Mouse (Mus musculus): ENCODE results near the gene Map3k3. TPM values are rescaled to one million over a fixed set of nuclear protein-coding genes. Genes with fewer than 3 reads are reported as not detected.
"Not testable (repeated sequence)": the region's sequence is repeated elsewhere in the genome, so short reads cannot be mapped to it uniquely, and the experiment has no call there.

The Map3k3 gene
- polyA plus RNA-seq, 2 experiments = 3.8 to 5.5 TPM

DNA sequence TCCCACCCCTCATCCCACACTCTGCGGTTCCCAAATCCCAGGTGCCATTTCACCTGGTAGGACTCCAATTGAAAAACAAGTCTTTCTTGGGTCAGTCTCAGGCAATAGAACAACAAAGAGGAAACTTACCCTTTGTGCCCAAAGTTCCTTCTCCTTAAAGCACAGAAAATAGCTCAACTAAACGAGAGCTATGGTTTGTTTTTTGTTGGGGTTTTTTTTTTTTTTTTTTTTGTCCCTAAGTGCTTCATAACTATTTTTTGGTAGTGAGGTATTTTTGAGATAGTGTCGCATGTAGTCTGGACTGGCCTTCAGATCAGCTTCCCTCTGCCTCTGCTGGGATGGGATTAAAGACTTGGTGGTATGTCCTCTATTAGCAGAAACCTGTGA is 109.7 kb downstream of the Map3k3 start:
- Histone ChIP-seq H3K9me3 (ENCODE audit: control insufficient read depth, low read length) (no peaks in the 10 kb centered on the region), H3K4me2 (ENCODE audit: low read depth) (peak overlapping the region; percentile 92), H3K27ac (peak overlapping the region; percentile 78), H3K4me1 (replicated peaks; ENCODE audit: control insufficient read depth in 2 of 2, insufficient read depth in 2 of 2, low read length in 1 of 2) (peaks cover 16 to 20% of the 10 kb centered on the region in 2 experiments), H3K27me3 (ENCODE audit: control insufficient read depth, insufficient read depth, low read length) (no peaks in the 10 kb centered on the region), H3K9ac (replicated peaks) (peak overlapping the region; percentile 76), H3K4me3 (ENCODE audit: insufficient read depth in 1 of 2, low read depth in 2 of 2, low read length in 2 of 2) (peak overlapping the region; percentile 63 to 72), H3K36me3 (replicated peaks; ENCODE audit: control insufficient read depth, insufficient read depth, low read depth) (peaks cover 15% of the 10 kb centered on the region)
- TF ChIP-seq EP300 (IDR thresholded peaks at IDR 0.05; ENCODE audit: low read depth) (no peak), CTCF (IDR thresholded peaks at IDR 0.05; ENCODE audit: low read depth) (no peak)
- no peak for ATAC-seq (ENCODE audit: insufficient read depth)
- no peak for DNase-seq (ENCODE audit: low read depth in 3 of 3, low spot score in 3 of 3)
- 32% methylated on average over 3 of the region's 3 CpGs for whole genome bisulfite sequencing (ENCODE audit: insufficient replicate concordance)

DNA sequence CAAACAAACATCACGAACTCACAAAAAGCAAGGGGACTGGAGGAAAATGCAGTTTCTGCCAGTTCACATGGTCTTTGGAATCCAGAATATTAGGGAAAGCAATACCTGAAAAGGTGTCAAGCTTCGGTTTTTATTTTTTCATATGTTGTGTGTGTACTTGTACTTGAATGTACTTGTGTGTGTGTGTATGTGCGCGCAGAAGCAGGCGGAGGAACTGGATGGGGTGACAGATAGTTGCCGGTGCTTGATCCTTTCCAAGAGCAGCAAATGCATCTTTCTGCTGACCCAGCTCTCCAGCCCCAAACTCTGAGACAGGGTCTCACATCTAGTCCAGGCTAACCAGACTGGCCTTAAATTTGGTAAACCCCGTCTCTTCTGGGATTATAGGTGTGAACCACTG is 110.5 kb downstream of the Map3k3 start:
- DNase-seq (ENCODE audit: low read depth in 3 of 3, low spot score in 3 of 3) (no peak), ATAC-seq (ENCODE audit: insufficient read depth) (no peak)
- Histone ChIP-seq H3K27ac (no peak overlapping the region), H3K36me3 (replicated peaks; ENCODE audit: control insufficient read depth, insufficient read depth, low read depth) (peaks cover 15% of the 10 kb centered on the region), H3K9ac (replicated peaks) (no peak overlapping the region), H3K9me3 (ENCODE audit: control insufficient read depth, low read length) (no peaks in the 10 kb centered on the region), H3K4me3 (ENCODE audit: insufficient read depth in 1 of 2, low read depth in 2 of 2, low read length in 2 of 2) (no peak overlapping the region), H3K4me2 (ENCODE audit: low read depth) (no peak overlapping the region), H3K27me3 (ENCODE audit: control insufficient read depth, insufficient read depth, low read length) (no peaks in the 10 kb centered on the region), H3K4me1 (replicated peaks; ENCODE audit: control insufficient read depth in 2 of 2, insufficient read depth in 2 of 2, low read length in 1 of 2) (peaks cover 16 to 20% of the 10 kb centered on the region in 2 experiments)
- TF ChIP-seq EP300 (IDR thresholded peaks at IDR 0.05; ENCODE audit: low read depth) (no peak), CTCF (IDR thresholded peaks at IDR 0.05; ENCODE audit: low read depth) (no peak)
- 87% methylated on average over 7 of the region's 7 CpGs for WGBS (ENCODE audit: insufficient replicate concordance)

DNA sequence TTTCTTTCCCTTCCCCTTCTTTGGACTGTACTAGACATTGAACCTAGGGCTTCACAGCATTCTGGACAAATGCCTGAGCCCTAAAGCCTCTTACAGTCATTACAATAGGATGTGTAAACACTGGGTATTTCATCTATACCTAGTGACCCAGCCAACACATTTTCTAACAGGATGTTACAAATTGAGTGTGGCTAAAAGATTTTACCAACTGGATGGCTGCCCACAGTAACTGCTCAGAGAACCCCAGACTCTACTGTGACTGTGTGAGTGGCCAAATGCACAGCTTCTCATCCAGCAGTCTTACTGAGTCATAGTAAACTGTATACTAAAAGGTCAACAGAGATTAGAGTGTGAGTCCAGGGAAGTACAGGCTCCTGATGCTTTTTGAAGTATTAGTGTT is 110.9 kb downstream of the Map3k3 start:
- TF ChIP-seq CTCF (IDR thresholded peaks at IDR 0.05; ENCODE audit: low read depth) = no peak
- TF ChIP-seq EP300 (IDR thresholded peaks at IDR 0.05; ENCODE audit: low read depth) = no peak
- no peak overlapping the region for H3K4me3 ChIP-seq (ENCODE audit: insufficient read depth in 1 of 2, low read depth in 2 of 2, low read length in 2 of 2)
- peaks cover 16 to 20% of the 10 kb centered on the region in 2 experiments for H3K4me1 ChIP-seq (replicated peaks; ENCODE audit: control insufficient read depth in 2 of 2, insufficient read depth in 2 of 2, low read length in 1 of 2)
- no peak overlapping the region for H3K27ac ChIP-seq
- H3K9me3 ChIP-seq (ENCODE audit: control insufficient read depth, low read length) = no peaks in the 10 kb centered on the region
- no peak for ATAC-seq (ENCODE audit: insufficient read depth)
- DNase-seq (ENCODE audit: low read depth in 3 of 3, low spot score in 3 of 3) = no peak
- H3K9ac ChIP-seq (replicated peaks) = no peak overlapping the region
- peaks cover 15% of the 10 kb centered on the region for H3K36me3 ChIP-seq (replicated peaks; ENCODE audit: control insufficient read depth, insufficient read depth, low read depth)
- no peak overlapping the region for H3K4me2 ChIP-seq (ENCODE audit: low read depth)
- no peaks in the 10 kb centered on the region for H3K27me3 ChIP-seq (ENCODE audit: control insufficient read depth, insufficient read depth, low read length)

DNA sequence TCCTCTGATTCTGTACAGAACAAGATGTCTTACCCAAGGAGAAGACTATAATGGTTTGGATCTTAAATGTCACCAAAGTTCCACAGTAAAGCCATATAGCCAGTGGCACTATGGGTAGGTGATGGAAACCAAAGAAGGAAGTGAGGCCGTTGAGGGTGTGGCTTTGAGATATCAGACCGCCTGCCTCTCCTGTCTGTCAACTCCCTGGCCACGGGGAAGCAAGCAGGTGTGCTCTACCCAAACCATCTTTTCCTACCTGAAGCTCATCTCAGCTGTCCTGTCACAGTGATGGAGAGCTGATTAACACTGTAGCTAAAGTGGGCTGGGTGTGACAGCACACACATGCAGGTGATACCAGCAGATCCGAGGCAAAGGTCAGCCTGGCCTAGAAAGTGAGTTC is 113.9 kb downstream of the Map3k3 start:
- H3K4me2 ChIP-seq (ENCODE audit: low read depth) = no peak overlapping the region
- H3K27me3 ChIP-seq (ENCODE audit: control insufficient read depth, insufficient read depth, low read length) = no peaks in the 10 kb centered on the region
- TF ChIP-seq CTCF (IDR thresholded peaks at IDR 0.05; ENCODE audit: low read depth) = no peak
- TF ChIP-seq EP300 (IDR thresholded peaks at IDR 0.05; ENCODE audit: low read depth) = no peak
- ATAC-seq (ENCODE audit: insufficient read depth) = no peak
- H3K4me1 ChIP-seq (replicated peaks; ENCODE audit: control insufficient read depth in 2 of 2, insufficient read depth in 2 of 2, low read length in 1 of 2) = peaks cover 8 to 26% of the 10 kb centered on the region in 2 experiments
- no peak overlapping the region for H3K4me3 ChIP-seq (ENCODE audit: insufficient read depth in 1 of 2, low read depth in 2 of 2, low read length in 2 of 2)
- 33% methylated on average over 4 of the region's 4 CpGs for WGBS (ENCODE audit: insufficient replicate concordance)
- H3K9ac ChIP-seq (replicated peaks) = no peak overlapping the region
- H3K36me3 ChIP-seq (replicated peaks; ENCODE audit: control insufficient read depth, insufficient read depth, low read depth) = peaks cover 35% of the 10 kb centered on the region
- no peak overlapping the region for H3K27ac ChIP-seq
- DNase-seq (ENCODE audit: low read depth in 3 of 3, low spot score in 3 of 3) = no peak
- no peaks in the 10 kb centered on the region for H3K9me3 ChIP-seq (ENCODE audit: control insufficient read depth, low read length)

DNA sequence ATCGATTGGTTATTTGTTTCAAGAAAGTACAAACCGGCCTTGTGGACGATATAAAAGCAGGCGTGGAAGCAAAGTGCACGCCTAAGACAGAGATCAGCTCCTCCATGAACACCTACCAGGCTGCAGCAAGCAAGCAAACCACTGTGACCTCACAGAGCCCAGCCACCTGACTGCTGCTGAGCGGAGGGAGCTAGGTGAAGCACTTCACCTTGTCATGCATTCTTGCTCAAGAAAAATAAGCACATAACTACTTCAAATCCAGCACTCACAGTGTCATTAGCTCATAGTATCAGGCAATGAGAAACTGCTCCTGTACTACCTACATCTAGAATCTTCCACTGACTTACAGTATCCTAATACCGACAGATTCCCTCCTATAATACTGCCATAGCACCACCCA is 115.6 kb downstream of the Map3k3 start:
- not testable (repeated sequence) for ATAC-seq (ENCODE audit: insufficient read depth); H3K4me3 ChIP-seq (ENCODE audit: insufficient read depth in 1 of 2, low read depth in 2 of 2, low read length in 2 of 2); H3K4me2 ChIP-seq (ENCODE audit: low read depth); H3K9me3 ChIP-seq (ENCODE audit: control insufficient read depth, low read length); H3K9ac ChIP-seq (replicated peaks); H3K27me3 ChIP-seq (ENCODE audit: control insufficient read depth, insufficient read depth, low read length); H3K27ac ChIP-seq; DNase-seq (ENCODE audit: low read depth in 3 of 3, low spot score in 3 of 3)
- peaks cover 5 to 23% of the 10 kb centered on the region in 2 experiments for H3K4me1 ChIP-seq (replicated peaks; ENCODE audit: control insufficient read depth in 2 of 2, insufficient read depth in 2 of 2, low read length in 1 of 2)
- 84% methylated on average over 7 of the region's 7 CpGs for WGBS (ENCODE audit: insufficient replicate concordance)
- peaks cover 44% of the 10 kb centered on the region for H3K36me3 ChIP-seq (replicated peaks; ENCODE audit: control insufficient read depth, insufficient read depth, low read depth)
